Mouse (Mus musculus) adrenal gland, postnatal 36 days (tissue): ENCODE data around the gene Nfix. TPM values are rescaled to one million over a fixed set of nuclear protein-coding genes. Genes with fewer than 3 reads are reported as not detected.
"Not testable (repeated sequence)": the region's sequence is repeated elsewhere in the genome, so short reads cannot be mapped to it uniquely, and the experiment has no call there.

ENCODE experiments used
- DNase-seq, 2 experiments: peaks; one replicate each; pipeline ENCODE4 v3.0.0; 2021; ENCODE audit warnings: mixed read lengths in 1 of 2
- total RNA-seq, 2 experiments: library from RNA; stranded (reverse); gene quantifications; 2 replicates each; pipeline ENCODE4 v1.2.3; 2021

The Nfix gene
- total RNA-seq, 2 experiments from 2014 or later: 99.9 to 108 TPM

DNA sequence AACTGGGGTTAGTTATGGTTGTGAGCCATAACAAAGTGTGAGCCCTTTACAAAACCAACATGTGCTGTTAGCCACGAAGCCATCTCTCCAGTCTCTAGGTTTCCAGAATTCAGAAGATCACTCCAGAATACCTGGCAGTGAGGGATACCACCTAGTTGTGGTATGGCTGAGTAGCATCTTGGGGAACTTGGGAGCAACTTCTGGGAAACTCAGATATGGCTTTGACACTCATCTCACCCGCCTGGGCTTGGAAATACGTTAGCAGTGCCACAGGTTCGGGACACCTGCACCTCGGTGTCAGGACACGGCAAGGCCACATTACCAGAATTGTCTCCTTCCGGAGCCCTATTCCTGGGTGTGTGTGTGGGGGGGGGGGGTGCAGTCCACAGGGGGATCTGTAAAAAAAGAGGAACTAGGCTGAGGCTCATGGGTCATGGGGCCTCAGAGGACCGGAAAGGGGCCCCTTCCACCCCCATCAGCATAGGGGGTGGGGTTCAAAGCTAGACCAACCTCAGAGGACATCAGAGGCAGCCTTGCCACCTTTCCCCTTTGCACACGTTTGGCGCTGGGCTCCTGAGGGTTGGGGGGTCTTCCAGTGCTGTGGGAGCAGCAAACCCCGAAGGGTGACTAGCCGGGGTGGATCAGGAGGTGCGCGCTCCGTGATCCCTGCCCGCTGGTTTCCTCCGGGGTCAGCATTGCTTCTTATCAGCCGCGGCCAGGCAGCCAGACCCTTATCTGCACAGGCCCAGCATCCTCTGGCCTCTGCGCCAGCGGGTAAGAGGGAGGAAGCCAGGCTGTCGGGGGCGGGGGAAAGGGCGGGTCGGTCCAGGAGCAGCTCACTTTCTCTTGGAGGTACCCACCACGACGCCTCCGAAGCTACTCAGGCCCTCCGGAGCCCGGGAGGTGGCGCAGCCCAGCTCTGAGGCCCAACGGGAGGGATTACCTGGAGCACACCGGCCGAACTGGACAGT lies 98.9 kb downstream of the Nfix start, which contains the start of gene Lyl1:
TSS of gene Lyl1 (plus strand) at position 517 of the 971 bp plus-strand sequence.
- DNase-seq: peak; percentile 66 to 76

DNA sequence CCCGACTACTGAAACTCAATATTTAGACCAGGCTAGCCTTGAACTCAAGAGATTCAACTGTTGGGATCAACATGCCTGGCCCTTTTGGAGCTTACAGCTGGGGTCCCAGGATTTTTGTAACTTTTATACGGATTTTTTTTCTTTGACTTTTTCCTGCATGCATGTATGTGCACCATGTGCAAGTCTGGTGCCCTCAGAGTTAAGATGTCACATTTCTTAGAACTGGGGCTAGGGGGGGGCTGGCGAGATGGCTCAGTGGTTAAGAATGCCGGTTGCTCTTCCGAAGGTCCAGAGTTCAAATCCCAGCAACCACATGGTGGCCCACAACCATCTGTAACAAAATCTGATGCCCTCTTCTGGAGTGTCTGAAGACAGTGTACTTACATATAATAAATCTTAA lies 99.6 kb downstream of the Nfix start:
- DNase-seq: no peak

DNA sequence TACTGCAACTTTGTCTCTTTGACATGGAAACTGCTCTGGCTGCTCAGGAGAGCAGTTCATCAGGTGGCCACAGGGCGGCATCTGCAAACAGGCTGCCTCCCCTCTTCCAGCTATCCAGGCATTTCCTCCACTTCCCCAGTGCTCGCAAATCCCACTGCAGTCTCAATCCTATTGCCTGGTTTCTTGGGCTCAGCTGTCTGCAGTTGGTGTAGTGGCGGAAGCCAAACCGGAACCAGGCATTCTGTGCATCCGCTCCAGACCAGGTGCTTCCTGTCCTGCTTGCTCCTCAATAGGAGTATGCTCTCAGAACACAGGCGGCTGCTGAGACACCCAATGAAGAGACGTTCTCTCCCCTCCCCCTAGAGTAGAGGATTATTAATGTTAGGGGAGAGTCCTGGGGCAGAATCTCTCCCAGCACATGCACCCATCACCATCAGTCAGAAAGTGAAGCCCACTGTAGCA lies 100.3 kb downstream of the Nfix start:
- DNase-seq: peak; percentile 59 to 68

DNA sequence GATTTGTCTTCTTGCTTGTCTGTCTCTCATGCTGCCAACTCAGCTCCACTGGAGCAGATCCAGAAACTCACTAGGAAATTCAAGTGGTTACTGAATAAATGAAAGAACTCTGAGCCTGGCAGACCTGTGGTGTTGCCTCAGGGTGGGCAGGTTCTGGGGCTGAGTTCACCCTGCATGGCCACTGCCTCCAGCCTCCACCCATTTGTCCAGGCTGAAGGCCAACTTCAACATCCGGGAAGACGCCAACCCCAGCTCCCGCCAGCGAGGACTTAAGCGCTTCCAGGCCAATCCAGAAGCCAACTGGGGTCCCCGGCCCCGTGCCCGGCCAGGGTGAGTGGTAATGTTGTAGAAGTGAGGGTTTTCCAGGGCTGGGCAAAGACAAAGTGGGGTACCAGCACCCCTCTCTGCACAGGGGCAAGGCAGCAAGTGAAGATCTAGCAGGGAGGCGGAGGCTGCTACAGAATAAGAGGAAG lies 101.2 kb downstream of the Nfix start:
- peak; percentile 62 to 77 for DNase-seq

DNA sequence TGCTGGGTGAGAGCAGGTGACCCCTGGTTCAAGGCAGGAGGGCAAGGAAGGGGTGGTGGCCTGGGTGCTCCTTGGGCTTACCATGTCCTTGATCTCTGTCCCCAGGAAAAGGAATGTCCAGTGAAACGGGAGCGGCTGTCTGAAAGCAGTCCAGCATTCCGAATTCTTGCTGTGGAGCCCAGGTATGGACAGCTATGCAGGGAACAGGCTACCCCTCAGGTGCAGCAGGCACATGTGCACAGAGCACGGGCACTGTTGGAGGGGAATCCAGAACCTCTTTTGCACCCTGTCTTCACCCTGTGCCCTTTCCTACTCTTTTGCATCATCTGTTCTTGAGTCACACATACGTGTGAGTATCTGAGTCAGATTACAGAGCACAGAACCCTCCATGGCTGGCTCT lies 101.9 kb downstream of the Nfix start:
- DNase-seq: no peak

DNA sequence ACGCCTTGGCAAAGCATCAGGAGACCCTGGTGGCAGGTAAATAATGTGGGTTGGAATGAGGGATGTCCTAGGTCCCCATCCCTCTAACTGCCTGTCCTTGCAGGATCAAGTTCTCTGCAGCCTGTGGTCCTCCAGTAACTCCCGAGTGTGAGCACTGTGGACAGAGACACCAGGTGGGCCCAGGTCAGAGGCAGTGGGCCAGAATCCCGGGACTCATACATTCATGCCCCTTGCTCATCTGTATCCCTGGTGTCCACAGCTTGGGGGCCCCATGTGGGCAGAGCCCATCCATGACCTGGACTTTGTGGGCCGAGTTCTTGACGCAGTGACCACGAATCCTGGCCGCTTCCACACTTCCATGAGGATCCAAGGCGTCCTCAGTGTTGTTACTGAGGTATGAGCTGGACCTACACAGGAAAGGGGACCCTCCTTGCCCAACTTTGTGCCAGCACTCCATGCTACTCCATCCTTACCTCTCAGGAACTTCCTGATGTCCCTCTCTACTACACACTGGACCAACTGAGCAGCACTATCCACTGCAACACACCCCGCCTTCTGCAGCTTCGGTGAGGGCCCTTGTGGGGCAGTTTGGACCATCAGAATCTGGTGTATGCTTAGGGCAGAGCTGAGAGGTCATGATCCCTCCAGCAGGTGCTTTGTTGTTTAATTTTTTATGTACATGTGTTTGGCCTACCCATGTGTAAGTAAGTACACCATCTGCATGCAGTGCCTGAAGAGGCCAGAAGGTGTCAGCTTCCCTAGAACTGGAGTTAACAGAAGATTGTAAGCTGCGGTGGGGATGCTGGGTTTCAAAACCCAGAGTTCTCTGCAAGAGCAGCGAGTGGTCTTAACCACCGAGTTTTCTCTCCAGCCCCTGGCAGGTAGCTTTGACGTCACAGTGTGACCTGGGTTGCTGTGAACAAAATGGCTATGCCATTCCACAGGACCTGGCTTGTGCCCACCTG lies 102.7 kb downstream of the Nfix start:
- no peak for DNase-seq

DNA sequence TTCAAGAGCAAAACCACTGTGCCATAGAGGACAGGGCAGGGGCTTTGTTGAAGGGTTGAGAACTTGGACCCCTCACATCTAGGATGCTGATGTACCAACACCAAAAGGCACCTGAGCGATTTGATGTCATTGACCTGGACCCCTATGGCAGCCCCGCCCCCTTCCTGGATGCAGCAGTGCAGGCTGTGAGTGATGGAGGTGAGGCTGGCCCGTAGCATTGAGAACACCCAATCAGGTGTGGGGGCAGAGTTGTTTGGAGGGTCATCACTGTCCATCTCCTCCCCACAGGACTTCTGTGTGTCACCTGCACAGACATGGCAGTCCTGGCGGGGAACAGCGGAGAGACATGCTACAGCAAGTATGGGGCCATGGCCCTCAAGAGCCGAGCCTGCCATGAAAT lies 105.0 kb downstream of the Nfix start:
- no peak for DNase-seq

DNA sequence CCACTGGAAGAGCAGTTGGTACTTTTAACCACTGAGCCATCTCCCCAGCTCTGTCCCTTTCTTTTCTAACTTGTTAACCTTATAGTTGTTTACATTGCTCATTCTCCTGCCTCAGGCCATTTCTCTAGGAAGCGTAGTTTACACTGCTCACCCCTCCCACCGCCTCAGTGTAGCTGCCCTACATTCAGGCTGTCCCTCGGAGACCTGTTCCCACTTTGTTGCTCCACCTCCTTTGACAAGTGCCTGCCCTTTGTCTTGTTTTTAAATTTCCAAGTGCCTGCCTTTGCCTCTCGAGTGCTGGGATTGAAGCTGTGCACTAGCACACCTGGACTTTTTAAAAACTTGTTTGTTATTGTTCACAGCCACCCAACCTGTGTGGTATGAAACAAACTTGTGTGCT lies 106.8 kb downstream of the Nfix start:
- no peak for DNase-seq

DNA sequence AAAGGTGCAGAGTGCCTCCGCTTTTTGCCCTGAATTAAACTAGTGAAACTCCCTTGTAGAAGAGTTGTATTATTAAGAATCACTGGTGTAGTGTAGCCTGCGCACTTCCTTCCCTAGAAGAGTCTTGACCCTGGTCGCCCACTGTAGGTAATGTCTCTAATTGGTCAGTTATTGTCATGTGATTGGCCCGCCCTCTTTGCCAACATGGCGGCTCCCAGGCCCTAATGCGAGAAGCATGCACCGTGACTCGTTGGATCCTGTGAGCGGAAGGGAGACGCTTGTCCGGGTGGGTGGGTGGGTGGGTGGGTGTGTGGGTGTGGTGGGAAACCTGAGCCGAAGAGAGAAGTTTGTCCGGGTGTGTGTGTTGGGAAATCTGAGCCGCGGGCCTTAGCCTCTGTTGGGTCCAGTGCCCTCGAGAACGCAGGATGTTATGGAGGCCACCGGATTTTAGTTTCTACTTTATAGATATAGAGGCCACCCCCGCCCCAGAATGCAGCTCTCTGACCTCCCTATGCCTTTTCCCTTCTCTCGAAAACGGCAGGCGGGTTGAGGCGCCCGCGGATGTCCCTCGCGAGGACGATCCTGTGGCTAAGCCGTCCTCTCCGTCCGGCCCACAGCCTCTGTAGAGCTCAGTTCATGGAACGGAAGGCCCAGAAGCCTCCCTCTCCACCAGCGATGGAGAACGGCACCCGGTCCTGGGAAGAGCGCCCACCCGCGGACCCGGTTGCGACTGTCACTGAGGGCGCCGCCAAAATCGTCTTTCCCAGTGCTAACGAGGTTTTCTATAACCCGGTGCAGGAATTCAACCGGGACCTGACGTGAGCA lies 110.8 kb downstream of the Nfix start:
- peak; percentile 90 to 91 for DNase-seq

DNA sequence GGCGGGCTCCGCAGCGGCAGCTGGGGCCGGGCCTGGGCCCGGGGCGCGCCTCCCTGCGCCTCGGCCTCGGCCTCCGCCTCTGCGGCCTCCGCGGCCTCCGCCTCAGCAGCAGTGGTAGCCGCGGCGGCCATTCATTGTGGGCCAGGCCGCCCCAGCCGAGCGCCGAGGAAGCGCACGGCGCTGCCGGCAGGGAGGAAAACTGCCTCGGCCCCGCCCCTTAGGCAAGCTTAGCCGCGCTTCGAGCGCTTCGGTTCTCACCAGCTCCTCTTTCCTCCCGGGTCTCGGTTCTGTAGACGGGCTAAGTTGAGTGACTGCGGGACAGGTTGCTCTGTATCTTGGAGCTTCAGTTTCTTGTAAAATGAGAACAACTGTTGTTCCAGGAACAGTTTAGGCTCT lies 112.4 kb downstream of the Nfix start, which contains the start of gene Nacc1:
TSS of gene Nacc1 (minus strand) at position 158 of the 396 bp plus-strand sequence.
- DNase-seq: peak; percentile 94 to 97

DNA sequence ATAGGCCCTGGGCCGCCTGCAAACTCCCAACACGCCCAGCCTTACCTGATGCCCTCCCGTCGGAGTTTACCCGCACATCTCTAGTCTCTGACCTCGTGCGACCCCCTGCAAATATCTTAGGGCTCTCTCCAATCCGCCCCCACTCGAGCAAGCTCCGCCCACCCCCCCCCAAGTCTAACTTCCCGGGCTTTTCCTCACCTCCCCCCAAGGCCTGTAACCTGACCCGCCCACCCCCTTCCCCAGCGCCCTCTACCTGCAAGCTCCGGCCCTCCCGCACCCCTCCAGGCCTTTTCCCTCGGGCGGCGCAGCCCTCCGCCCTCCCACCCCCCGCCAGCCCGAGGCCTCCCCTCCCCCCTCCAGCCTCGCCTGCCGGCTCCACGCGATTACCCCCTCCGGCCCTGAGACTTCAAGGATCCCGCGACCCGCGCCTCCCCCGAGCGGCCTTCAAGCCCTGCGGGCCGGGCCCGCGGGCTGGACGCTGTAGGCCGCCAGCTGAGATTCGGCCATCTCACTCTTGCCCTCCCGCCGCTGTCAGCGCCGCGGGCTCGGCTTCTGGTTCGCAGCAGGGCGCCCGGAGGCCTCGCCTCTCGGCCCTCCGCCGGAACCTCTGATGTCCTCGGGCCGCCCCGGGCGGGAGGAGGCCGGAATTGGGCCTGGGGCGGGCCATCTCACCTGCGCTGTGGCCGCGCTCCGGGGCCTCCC lies 113.0 kb downstream of the Nfix start:
- peak; percentile 54 to 56 for DNase-seq

DNA sequence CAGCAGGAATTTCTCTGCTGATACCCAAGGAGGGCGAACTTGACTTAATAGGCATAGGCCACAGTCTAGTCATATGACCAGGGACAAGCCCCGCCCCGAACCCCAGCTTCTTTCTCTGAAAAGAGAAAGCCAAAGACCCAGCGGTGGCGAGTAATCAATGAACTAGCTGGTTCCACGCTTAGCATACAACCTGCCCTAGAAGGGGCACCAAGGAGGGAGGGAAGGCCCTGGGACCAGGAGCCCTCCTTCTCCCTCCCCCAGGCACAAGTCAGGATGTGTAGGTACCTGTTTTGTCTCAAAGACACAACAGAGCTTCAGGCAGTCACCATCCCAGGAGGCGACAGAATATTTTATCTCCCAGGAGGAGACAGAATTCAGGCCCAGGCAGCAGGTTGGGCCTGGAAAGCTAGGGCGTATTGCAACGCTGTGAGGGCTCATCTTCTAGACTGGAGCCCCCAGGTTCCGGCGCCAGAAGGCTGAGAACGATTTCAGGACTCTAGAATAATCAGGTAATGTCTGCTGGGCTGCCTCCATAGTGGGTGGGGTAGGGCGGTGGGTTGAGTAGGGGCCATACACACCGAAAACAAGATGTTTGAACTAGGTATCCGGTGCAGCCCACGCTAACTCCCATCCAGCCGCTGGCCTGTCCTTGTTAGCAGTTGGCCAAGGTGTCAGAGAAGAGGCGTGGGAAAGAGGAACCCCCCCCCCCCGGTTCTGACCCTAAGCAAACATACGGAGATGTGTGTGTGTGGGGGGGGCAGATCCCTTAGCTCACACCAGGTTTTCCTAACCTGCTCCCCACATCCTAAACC lies 113.7 kb downstream of the Nfix start, which contains the start of gene Trmt1:
TSS of gene Trmt1 (plus strand) at position 117 of the 812 bp plus-strand sequence.
- DNase-seq: peak; percentile 60 to 65

DNA sequence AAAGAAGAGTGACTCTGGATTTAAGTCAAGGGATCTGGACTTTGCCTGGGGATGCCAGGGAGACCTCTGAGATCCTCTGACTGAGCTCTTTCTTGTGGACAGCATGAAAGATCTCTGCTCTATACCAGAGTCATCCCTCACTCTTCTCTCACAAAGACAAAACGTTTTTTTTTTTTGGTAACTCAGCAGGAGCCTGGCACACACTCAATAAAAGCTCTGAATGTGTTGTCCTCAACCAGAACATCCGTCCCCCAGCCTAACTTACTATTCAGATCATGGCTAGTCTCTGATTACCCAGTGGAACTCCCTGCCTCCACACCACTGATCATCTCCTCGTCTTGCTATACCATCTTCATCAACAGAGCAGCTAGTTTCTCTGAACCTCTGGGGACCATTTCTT lies 115.6 kb downstream of the Nfix start:
- no peak for DNase-seq

DNA sequence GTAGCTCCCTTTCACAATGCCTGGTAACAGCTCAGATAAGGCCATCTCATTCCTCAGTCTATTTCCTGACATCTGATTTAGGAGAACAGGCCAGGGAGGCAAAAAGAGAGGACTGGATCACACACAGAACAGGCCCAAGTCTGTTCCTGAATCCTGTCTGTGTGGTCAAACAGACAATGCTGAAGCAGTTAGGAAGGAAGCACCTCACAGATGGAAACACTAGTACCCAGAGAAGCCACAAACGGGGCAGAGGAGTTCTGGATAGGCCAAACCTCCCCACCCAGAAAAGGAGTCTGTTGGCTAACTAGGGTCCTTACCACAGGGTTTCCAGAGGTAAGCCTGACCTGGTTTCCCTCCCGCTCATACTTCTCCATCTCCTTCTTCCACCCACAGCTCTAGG lies 117.9 kb downstream of the Nfix start:
- no peak for DNase-seq

DNA sequence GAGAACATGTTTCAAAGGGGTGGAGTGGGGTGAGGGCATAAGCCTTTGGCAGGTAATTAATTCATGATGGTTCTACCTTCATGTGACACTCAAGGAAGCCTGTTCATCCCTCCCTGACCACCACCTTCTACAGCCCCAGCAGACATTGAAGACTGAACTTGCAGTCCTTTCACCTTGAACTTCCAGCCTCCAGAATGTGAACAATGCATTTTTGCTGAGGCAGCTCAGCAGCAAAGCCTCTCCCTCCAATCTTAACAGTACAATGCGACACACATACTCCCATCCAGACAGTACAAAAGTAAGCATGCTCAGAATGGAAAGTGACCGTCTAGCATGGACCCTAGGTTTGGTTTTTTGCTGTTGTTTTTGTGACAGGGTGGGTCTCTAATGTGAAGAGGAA lies 118.7 kb downstream of the Nfix start:
- DNase-seq: no peak

DNA sequence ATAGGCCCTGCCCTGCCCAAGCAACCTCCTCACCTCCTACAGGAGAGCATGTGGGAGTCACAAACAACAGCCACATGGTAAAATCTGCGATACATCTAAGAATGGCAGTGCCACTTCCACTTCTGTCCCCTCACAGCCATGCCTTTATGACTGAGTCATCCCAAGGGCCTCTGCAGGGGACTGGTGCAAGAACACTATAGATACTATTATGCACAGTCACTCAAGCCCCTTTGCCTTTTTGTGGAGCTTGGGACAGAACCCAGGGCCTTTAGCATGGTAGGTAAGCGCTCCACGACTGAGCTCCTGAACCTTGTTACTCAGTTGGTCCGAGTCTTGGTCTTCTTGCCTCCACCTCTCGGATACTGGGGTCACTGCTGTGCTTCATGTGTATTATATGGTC lies 122.8 kb downstream of the Nfix start:
- DNase-seq: no peak

DNA sequence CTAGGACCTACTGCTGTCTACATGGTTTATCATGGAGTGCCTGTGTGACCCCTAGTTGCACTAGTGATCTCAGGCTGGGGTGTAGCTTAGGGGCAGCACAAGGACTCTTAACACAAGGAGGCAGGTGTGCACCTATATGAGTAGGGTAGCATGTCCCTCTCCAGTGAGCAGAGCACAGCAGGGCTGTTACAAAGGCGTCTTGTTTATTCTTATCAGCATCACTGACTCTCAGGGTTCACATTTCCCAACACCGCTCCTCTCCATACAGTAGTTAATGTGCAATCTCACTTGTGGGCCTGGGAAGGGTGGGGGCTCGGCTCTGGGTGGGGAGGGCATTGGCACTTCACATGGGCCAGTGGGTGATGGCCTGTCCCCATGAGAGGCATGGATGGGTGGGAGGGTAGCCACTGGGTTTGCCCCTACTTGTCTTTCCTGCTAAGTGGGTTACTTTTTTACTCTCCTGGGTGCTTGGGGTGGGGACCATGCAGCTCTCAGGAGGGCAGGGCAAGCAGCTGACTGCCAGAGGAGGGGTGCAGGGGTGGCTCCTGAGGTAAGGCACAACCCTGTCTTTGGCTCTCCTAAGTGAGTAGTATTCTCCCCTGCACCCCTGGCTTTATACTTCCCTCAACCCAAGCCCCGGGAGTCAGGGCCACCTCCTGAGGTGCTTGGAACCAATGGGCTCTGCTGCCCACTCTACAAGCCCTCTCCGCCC lies 129.7 kb downstream of the Nfix start:
- not testable (repeated sequence) for DNase-seq

DNA sequence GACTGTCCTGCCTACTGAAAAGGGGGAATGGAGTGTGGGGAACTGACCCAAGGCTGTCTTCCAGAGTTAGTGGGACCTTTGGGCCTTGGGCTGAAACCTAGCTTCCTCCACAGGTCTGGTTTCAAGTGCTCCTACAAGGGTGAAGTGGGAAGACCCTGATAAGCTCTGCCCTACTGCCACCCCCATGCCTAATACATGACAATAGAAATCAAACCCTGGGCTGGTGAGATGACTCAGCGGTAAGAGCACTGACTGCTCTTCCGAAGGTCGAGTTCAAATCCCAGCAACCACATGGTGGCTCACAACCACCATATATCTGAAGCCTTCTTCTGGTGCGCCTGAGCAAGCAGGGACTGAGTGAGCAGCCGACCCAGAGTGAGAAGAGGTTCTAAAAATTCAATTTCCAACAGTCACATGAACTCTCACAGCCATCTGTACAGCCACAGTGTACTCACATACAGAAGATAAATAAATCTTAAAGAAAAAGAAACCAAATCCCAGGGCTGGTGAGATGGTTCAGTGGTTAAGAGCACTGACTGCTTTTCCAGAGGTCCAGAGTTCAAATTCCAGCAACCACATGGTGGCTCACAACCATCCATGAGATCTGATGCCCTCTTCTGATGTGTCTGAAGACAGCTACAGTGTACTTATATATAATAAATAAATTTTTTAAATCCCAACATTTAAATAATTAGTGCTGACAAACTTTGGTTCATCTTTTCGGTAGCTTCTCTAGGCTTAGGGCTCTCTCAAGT lies 131.2 kb downstream of the Nfix start:
- no peak for DNase-seq
